Mouse (Mus musculus) hindbrain, embryonic 10.5 days (tissue): ENCODE data around the gene Mafb. TPM values are rescaled to one million over a fixed set of nuclear protein-coding genes. Genes with fewer than 3 reads are reported as not detected.
A peak's percentile ranks its signal among the peaks of the same experiment; 100 is the strongest.

Experiments
- DNase-seq: peaks from one replicate; pipeline ENCODE4 v3.0.0-alpha.2; 2017; ENCODE audit warnings: low spot score
- H3K27ac ChIP-seq: fragments of 300-500 bp; sonication (generic); 2 replicates; pipeline ENCODE4 v1.5.1; 2016; ENCODE audit warnings: mild to moderate bottlenecking, moderate library complexity
- H3K27me3 ChIP-seq: fragments of 300-500 bp; sonication (generic); 2 replicates; pipeline ENCODE4 v1.6.1; 2016; ENCODE audit warnings: mild to moderate bottlenecking; ENCODE audit not compliant: poor library complexity, insufficient read depth, severe bottlenecking
- H3K36me3 ChIP-seq: fragments of 300-500 bp; sonication (generic); 2 replicates; pipeline ENCODE4 v1.6.1; 2016; ENCODE audit warnings: mild to moderate bottlenecking, moderate library complexity
- H3K4me1 ChIP-seq: fragments of 300-500 bp; sonication (generic); replicated peaks from 2 replicates; pipeline ENCODE4 v1.6.1; 2016; ENCODE audit warnings: mild to moderate bottlenecking
- H3K4me3 ChIP-seq: fragments of 300-500 bp; sonication (generic); 2 replicates; pipeline ENCODE4 v1.5.1; 2016; ENCODE audit warnings: mild to moderate bottlenecking, moderate library complexity
- H3K9me3 ChIP-seq: fragments of 300-500 bp; sonication (generic); 2 replicates; pipeline ENCODE4 v1.6.1; 2016; ENCODE audit warnings: mild to moderate bottlenecking, moderate library complexity
- WGBS: fragments of 180-500 bp; shearing (Covaris S2); methylation state at CpG from one replicate; pipeline ENCODE4 v1.1.7; 2016; 5-methylcytosine and 5-hydroxymethylcytosine counted together
- polyA plus RNA-seq: library from polyadenylated mRNA; unstranded; fragments of >200 nt; fragmentation: Nextera tagmentation; extraction: Ambion mirVana; gene quantifications from 2 replicates; pipeline ENCODE4 v1.2.1, GENCODE M21; 2016

Gene Mafb
- 14.5 and 16.9 TPM in 2 replicates for polyA plus RNA-seq

- Histone ChIP-seq H3K9me3 (no peaks in the 10 kb centered on the region), H3K27me3 (peaks cover 89% of the 10 kb centered on the region), H3K27ac (peak within 1 kb of the TSS; percentile 89), H3K36me3 (no peaks in the 10 kb centered on the region), H3K4me1 (peaks cover 63% of the 10 kb centered on the region), H3K4me3 (peak within 1 kb of the TSS; percentile 62)
- under 1% methylated on average over 37 of the region's 37 CpGs for WGBS
- DNase-seq: peak; percentile 93
Measured at GRCm38 (mm10) chr2:160366980-160367338, at the start of gene Mafb. Mafb (minus strand) TSS chr2:160367065.

GRCm38 (mm10) chr2:160415161-160415560, 48.3 kb upstream of the Mafb start:
- Histone ChIP-seq H3K9me3 (0 out of 2 replicates have a peak, but pooled peaks cover 2% of the 10 kb centered on the region), H3K27ac (no peak overlapping the region), H3K4me1 (peaks cover 10% of the 10 kb centered on the region; the same call in 1 of the 2 replicates), H3K27me3 (0 out of 2 replicates have a peak, but pooled peaks cover 1% of the 10 kb centered on the region), H3K36me3 (no peaks in the 10 kb centered on the region), H3K4me3 (no peak overlapping the region)
- no peak for DNase-seq
- WGBS: 90% methylated on average over 8 of the region's 8 CpGs

- DNase-seq: no peak
- H3K9me3 ChIP-seq: 0 out of 2 replicates have a peak, but pooled peaks cover 2% of the 10 kb centered on the region
- WGBS: 92% methylated on average over 11 of the region's 11 CpGs
Measured at GRCm38 (mm10) chr2:160414736-160415135, 47.9 kb upstream of the Mafb start.

GRCm38 (mm10) chr2:160413982-160414381, 47.1 kb upstream of the Mafb start:
- 0 out of 2 replicates have a peak, but pooled peaks cover 4% of the 10 kb centered on the region for H3K9me3 ChIP-seq
- no peak for DNase-seq
- H3K4me1 ChIP-seq: peaks cover 4% of the 10 kb centered on the region; the same call in 1 of the 2 replicates
- H3K36me3 ChIP-seq: no peaks in the 10 kb centered on the region
- H3K27ac ChIP-seq: no peak overlapping the region
- WGBS: 93% methylated on average over 5 of the region's 5 CpGs
- H3K27me3 ChIP-seq: no peaks in the 10 kb centered on the region
- no peak overlapping the region for H3K4me3 ChIP-seq

More at GRCm38 (mm10) chr2:160414736-160415135, 47.9 kb upstream of the Mafb start:
- no peaks in the 10 kb centered on the region for H3K27me3 ChIP-seq
- peaks cover 8% of the 10 kb centered on the region; the same call in 1 of the 2 replicates for H3K4me1 ChIP-seq
- no peak overlapping the region for H3K27ac ChIP-seq
- H3K4me3 ChIP-seq: no peak overlapping the region
- no peaks in the 10 kb centered on the region for H3K36me3 ChIP-seq

- WGBS: 60% methylated on average over 12 of the region's 12 CpGs
Measured at GRCm38 (mm10) chr2:160413055-160413454, 46.2 kb upstream of the Mafb start.

GRCm38 (mm10) chr2:160411431-160411830, 44.6 kb upstream of the Mafb start:
- H3K27me3 ChIP-seq: no peaks in the 10 kb centered on the region
- no peaks in the 10 kb centered on the region for H3K36me3 ChIP-seq
- H3K9me3 ChIP-seq: peaks cover 10% of the 10 kb centered on the region; the same call in 1 of the 2 replicates
- H3K27ac ChIP-seq: no peak overlapping the region
- H3K4me1 ChIP-seq: peaks cover 4% of the 10 kb centered on the region; the same call in 1 of the 2 replicates
- H3K4me3 ChIP-seq: no peak overlapping the region
- no peak for DNase-seq
- WGBS: 84% methylated on average over 7 of the region's 7 CpGs

More at GRCm38 (mm10) chr2:160413055-160413454, 46.2 kb upstream of the Mafb start:
- Histone ChIP-seq H3K4me3 (no peak overlapping the region), H3K4me1 (peaks cover 4% of the 10 kb centered on the region; the same call in 1 of the 2 replicates), H3K27ac (no peak overlapping the region), H3K27me3 (no peaks in the 10 kb centered on the region), H3K9me3 (peaks cover 10% of the 10 kb centered on the region; the same call in 1 of the 2 replicates), H3K36me3 (no peaks in the 10 kb centered on the region)
- peak; percentile 34 for DNase-seq

- Histone ChIP-seq H3K27me3 (no peaks in the 10 kb centered on the region), H3K4me3 (no peak overlapping the region), H3K36me3 (no peaks in the 10 kb centered on the region), H3K27ac (no peak overlapping the region), H3K9me3 (peaks cover 8% of the 10 kb centered on the region; the same call in 1 of the 2 replicates), H3K4me1 (peaks cover 9% of the 10 kb centered on the region)
- DNase-seq: no peak
- WGBS: 87% methylated on average over 3 of the region's 3 CpGs
Measured at GRCm38 (mm10) chr2:160407720-160408119, 40.9 kb upstream of the Mafb start.

- 83% methylated on average over 12 of the region's 12 CpGs for WGBS
- H3K4me3 ChIP-seq: no peak overlapping the region
- peaks cover 17% of the 10 kb centered on the region for H3K4me1 ChIP-seq
Measured at GRCm38 (mm10) chr2:160397747-160398146, 30.9 kb upstream of the Mafb start.

GRCm38 (mm10) chr2:160394735-160395134, 27.9 kb upstream of the Mafb start:
- H3K27ac ChIP-seq: no peak overlapping the region
- no peaks in the 10 kb centered on the region for H3K36me3 ChIP-seq
- H3K27me3 ChIP-seq: peaks cover 6% of the 10 kb centered on the region; the same call in 1 of the 2 replicates
- no peak for DNase-seq
- no peak overlapping the region for H3K4me3 ChIP-seq
- H3K4me1 ChIP-seq: peaks cover 17% of the 10 kb centered on the region
- no peaks in the 10 kb centered on the region for H3K9me3 ChIP-seq
- WGBS: 78% methylated on average over 7 of the region's 7 CpGs

More at GRCm38 (mm10) chr2:160397747-160398146, 30.9 kb upstream of the Mafb start:
- no peak overlapping the region for H3K27ac ChIP-seq
- no peaks in the 10 kb centered on the region for H3K36me3 ChIP-seq
- H3K27me3 ChIP-seq: 0 out of 2 replicates have a peak, but pooled peaks cover 2% of the 10 kb centered on the region
- H3K9me3 ChIP-seq: no peaks in the 10 kb centered on the region
- DNase-seq: no peak

- Histone ChIP-seq H3K4me3 (no peak overlapping the region), H3K36me3 (no peaks in the 10 kb centered on the region), H3K27ac (no peak overlapping the region), H3K9me3 (no peaks in the 10 kb centered on the region), H3K4me1 (peaks cover 15% of the 10 kb centered on the region), H3K27me3 (peaks cover 6% of the 10 kb centered on the region; the same call in 1 of the 2 replicates)
- 73% methylated on average over 3 of the region's 3 CpGs for WGBS
- DNase-seq: no peak
Measured at GRCm38 (mm10) chr2:160392648-160393047, 25.8 kb upstream of the Mafb start.

GRCm38 (mm10) chr2:160388596-160388995, 21.7 kb upstream of the Mafb start:
- Histone ChIP-seq H3K9me3 (no peaks in the 10 kb centered on the region), H3K36me3 (no peaks in the 10 kb centered on the region), H3K4me3 (no peak overlapping the region), H3K4me1 (0 out of 2 replicates have a peak, but pooled peaks cover 4% of the 10 kb centered on the region), H3K27me3 (peaks cover 15% of the 10 kb centered on the region; the same call in 1 of the 2 replicates), H3K27ac (no peak overlapping the region)
- WGBS: 34% methylated on average over 5 of the region's 5 CpGs
- no peak for DNase-seq

GRCm38 (mm10) chr2:160383418-160383817, 16.6 kb upstream of the Mafb start:
- H3K4me3 ChIP-seq: no peak overlapping the region
- H3K9me3 ChIP-seq: no peaks in the 10 kb centered on the region
- DNase-seq: no peak
- H3K36me3 ChIP-seq: no peaks in the 10 kb centered on the region
- peaks cover 34% of the 10 kb centered on the region for H3K27me3 ChIP-seq
- H3K4me1 ChIP-seq: peaks cover 5% of the 10 kb centered on the region; the same call in 1 of the 2 replicates
- H3K27ac ChIP-seq: no peak overlapping the region
- WGBS: 58% methylated on average over 3 of the region's 3 CpGs

GRCm38 (mm10) chr2:160378271-160378670, 11.4 kb upstream of the Mafb start:
- Histone ChIP-seq H3K4me1 (peaks cover 10% of the 10 kb centered on the region; the same call in 1 of the 2 replicates), H3K27ac (no peak overlapping the region), H3K27me3 (peaks cover 72% of the 10 kb centered on the region), H3K4me3 (no peak overlapping the region), H3K9me3 (no peaks in the 10 kb centered on the region), H3K36me3 (no peaks in the 10 kb centered on the region)
- no peak for DNase-seq
- WGBS: 40% methylated on average over 4 of the region's 4 CpGs
